Mouse (Mus musculus) lung, adult 2 months (tissue): ENCODE results near the gene Il31. TPM values are rescaled to one million over a fixed set of nuclear protein-coding genes. Genes with fewer than 3 reads are reported as not detected.
"Not testable (repeated sequence)": the region's sequence is repeated elsewhere in the genome, so short reads cannot be mapped to it uniquely, and the experiment has no call there.

Experiments used
- DNase-seq: peaks from one replicate; pipeline ENCODE4 v3.0.0; 2022
- H3K4me1 ChIP-seq: fragments of 200-500 bp; 2 replicates; pipeline ENCODE4 v1.6.1; 2011; ENCODE audit warnings: low read length; ENCODE audit not compliant: control insufficient read depth, insufficient read depth
- H3K4me3 ChIP-seq: fragments of 200-500 bp; replicated peaks from 2 replicates; pipeline ENCODE3; 2011; ENCODE audit warnings: low read depth, mild to moderate bottlenecking, control low read depth, low read length; ENCODE audit errors: extremely low read depth
- CTCF ChIP-seq: fragments of 200-500 bp; IDR thresholded peaks from 2 replicates; pipeline ENCODE4 v1.5.1; 2011; ENCODE audit warnings: mild to moderate bottlenecking, low read length, control low read depth; ENCODE audit not compliant: insufficient read depth
- POLR2A ChIP-seq: fragments of 200-500 bp; IDR thresholded peaks from 2 replicates; pipeline ENCODE4 v1.6.1; 2011; ENCODE audit warnings: low read depth, mild to moderate bottlenecking, control low read depth, low read length, borderline replicate concordance; ENCODE audit errors: extremely low read depth
- WGBS: fragments of 180-500 bp; shearing (Covaris S2); methylation state at CpG from one replicate; pipeline ENCODE4 v1.1.7; 2018; 5-methylcytosine and 5-hydroxymethylcytosine counted together
- polyA plus RNA-seq: library from polyadenylated mRNA; depleted of rRNA; stranded (reverse); fragments of >200 nt; gene quantifications from 2 replicates; pipeline ENCODE4 v1.2.3, GENCODE M21; 2012

The Il31 gene
- polyA plus RNA-seq, 1 experiment = not detected

GRCm38 (mm10) chr5:123521621-123522020, 32.3 kb upstream of the Il31 start:
- no peak for TF ChIP-seq CTCF
- TF ChIP-seq POLR2A = no peak
- no peak for DNase-seq
- 80% methylated on average over 1 of the region's 1 CpGs for WGBS
- Histone ChIP-seq H3K4me3 (no peak overlapping the region), H3K4me1 (peaks cover 4% of the 10 kb centered on the region)

- 90% methylated on average over 9 of the region's 9 CpGs for WGBS
Measured at GRCm38 (mm10) chr5:123520666-123521065, 31.4 kb upstream of the Il31 start.

GRCm38 (mm10) chr5:123514871-123515270, 25.6 kb upstream of the Il31 start:
- WGBS = 89% methylated on average over 5 of the region's 5 CpGs
- no peaks in the 10 kb centered on the region for H3K4me1 ChIP-seq
- H3K4me3 ChIP-seq = no peak overlapping the region
- TF ChIP-seq CTCF (no peak), POLR2A (no peak)
- DNase-seq = no peak

More at GRCm38 (mm10) chr5:123520666-123521065, 31.4 kb upstream of the Il31 start:
- TF ChIP-seq POLR2A (no peak), CTCF (no peak)
- Histone ChIP-seq H3K4me3 (no peak overlapping the region), H3K4me1 (peaks cover 4% of the 10 kb centered on the region)
- no peak for DNase-seq

- TF ChIP-seq POLR2A (no peak), CTCF (no peak)
- no peak overlapping the region for H3K4me3 ChIP-seq
- 61% methylated on average over 3 of the region's 3 CpGs for WGBS
- no peak for DNase-seq
- peaks cover 2% of the 10 kb centered on the region; the same call in 1 of the 2 replicates for H3K4me1 ChIP-seq
Measured at GRCm38 (mm10) chr5:123512102-123512501, 22.8 kb upstream of the Il31 start.

GRCm38 (mm10) chr5:123511426-123511825, 22.1 kb upstream of the Il31 start:
- DNase-seq, H3K4me1 ChIP-seq, H3K4me3 ChIP-seq: not testable (repeated sequence)
- WGBS = 73% methylated on average over 3 of the region's 3 CpGs

GRCm38 (mm10) chr5:123510160-123510559, 20.9 kb upstream of the Il31 start, which contains the start of gene B3gnt4:
B3gnt4 (plus strand) TSS chr5:123510460.
- H3K4me3 ChIP-seq = no peak within 1 kb of the TSS
- 81% methylated on average over 5 of the region's 5 CpGs for WGBS
- DNase-seq = no peak
- peaks cover 2% of the 10 kb centered on the region; the same call in 1 of the 2 replicates for H3K4me1 ChIP-seq
- TF ChIP-seq POLR2A = no peak

DNA sequence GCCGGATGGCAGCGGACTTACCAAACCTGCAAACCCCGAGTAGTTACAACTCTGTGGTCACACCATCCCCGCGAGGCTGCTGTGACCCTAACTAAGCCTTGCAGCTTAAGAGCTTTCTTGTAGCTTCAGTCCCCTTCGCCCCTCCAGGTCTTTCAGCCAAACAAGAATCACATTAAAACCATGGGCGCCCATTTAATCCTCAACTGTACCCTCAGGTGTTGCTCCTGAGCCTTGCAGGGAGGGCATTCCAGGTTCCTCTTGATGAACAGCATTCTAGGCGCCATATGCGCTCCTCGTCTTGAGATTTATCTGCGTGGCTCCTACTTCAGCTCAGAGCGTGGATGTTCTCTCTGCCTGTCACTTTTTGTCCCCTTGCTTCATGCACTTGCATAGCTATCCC, 19.6 kb upstream of the Il31 start:
- WGBS = 11% methylated on average over 12 of the region's 12 CpGs
- no peak for DNase-seq
- Histone ChIP-seq H3K4me1 (peaks cover 2% of the 10 kb centered on the region; the same call in 1 of the 2 replicates), H3K4me3 (no peak overlapping the region)
- TF ChIP-seq POLR2A (no peak), CTCF (no peak)

GRCm38 (mm10) chr5:123507936-123508723, 18.8 kb upstream of the Il31 start:
- peaks cover 2% of the 10 kb centered on the region; the same call in 1 of the 2 replicates for H3K4me1 ChIP-seq
- TF ChIP-seq POLR2A (no peak), CTCF (no peak)
- peak overlapping the region; percentile 58 for H3K4me3 ChIP-seq
- DNase-seq = peak; percentile 79
- WGBS = 1% methylated on average over 59 of the region's 59 CpGs

GRCm38 (mm10) chr5:123501973-123502372, 12.7 kb upstream of the Il31 start:
- Histone ChIP-seq H3K4me3 (no peak overlapping the region), H3K4me1 (0 out of 2 replicates have a peak, but pooled peaks cover 3% of the 10 kb centered on the region)
- TF ChIP-seq POLR2A (no peak), CTCF (no peak)
- WGBS = 41% methylated on average over 4 of the region's 4 CpGs
- DNase-seq = no peak

DNA sequence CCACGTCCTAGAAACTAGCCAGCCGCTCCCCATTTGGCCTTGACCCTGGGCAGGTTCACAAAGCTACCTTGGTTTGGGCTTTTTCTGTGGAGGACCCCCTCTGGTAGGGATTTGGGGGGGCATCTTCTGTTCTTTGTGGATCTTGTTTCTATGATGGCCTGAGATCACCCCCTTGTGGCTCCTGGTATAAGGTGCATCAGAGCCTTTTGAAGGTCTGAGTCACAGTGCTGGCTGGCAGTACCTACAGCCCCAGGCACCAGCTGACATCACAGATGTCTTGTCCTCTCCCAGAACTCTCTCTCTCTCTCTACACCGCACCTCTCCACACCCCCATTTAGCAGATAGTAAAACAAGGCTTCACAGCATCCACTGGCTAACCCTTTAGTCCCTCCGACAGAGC, 10.4 kb upstream of the Il31 start:
- DNase-seq = no peak
- Histone ChIP-seq H3K4me3 (no peak overlapping the region), H3K4me1 (0 out of 2 replicates have a peak, but pooled peaks cover 3% of the 10 kb centered on the region)
- 52% methylated on average over 4 of the region's 4 CpGs for WGBS
- 0 out of 2 replicates have a peak, but pooled peaks have one; percentile 16 for TF ChIP-seq CTCF
- no peak for TF ChIP-seq POLR2A
